Mouse (Mus musculus): Measurements from ENCODE around the gene Ehhadh.

DNA sequence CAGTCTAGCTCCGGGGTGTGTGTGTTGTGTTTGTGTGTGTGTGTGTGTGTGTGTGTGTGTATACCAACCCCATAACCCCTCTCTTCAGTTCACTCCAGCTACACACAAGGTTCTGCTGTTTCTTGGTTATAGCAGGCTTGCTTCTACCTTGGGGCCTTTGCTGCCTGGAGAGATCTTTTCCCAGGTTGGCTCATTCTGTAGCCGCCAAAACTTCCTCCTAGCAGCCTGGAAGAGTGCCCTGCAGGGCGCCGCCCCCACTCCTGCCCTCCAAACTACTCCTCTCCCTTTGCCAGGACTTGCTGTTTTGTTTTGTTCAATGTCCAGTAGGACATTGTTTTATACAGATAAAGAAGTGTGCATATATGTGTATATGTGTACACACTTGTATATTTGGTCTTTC, 40.0 kb upstream of the Ehhadh start:
- no peak for TF ChIP-seq CTCF (IDR thresholded peaks at IDR 0.05; ENCODE audit: low read depth, low read length)
- TF ChIP-seq GATA1 (IDR thresholded peaks at IDR 0.05; ENCODE audit: borderline replicate concordance, low read length), result no peak
- no peak for TF ChIP-seq POLR2AphosphoS5 (IDR thresholded peaks at IDR 0.05; ENCODE audit: insufficient replicate concordance, low read depth, low read length)
- TF ChIP-seq GATA2 (IDR thresholded peaks at IDR 0.05; ENCODE audit: borderline replicate concordance, low read depth, low read length), result no peak
